Mouse (Mus musculus) lung, embryonic 15.5 days (tissue): ENCODE results near the gene Afm. TPM values are rescaled to one million over a fixed set of nuclear protein-coding genes. Genes with fewer than 3 reads are reported as not detected.

ENCODE experiments used
- ATAC-seq: fragments of 200-750 bp; cut with Nextera tagmentation; 2 replicates; pipeline ENCODE4 v1.8.0; 2017; ENCODE audit warnings: moderate number of reproducible peaks, borderline replicate concordance; ENCODE audit not compliant: low FRiP score, low TSS enrichment; ENCODE audit errors: extremely low read depth
- H3K27ac ChIP-seq: fragments of 300-500 bp; sonication (generic); 2 replicates; pipeline ENCODE4 v1.5.1; 2015; ENCODE audit warnings: moderate library complexity, mild to moderate bottlenecking, inconsistent platforms
- H3K27me3 ChIP-seq: fragments of 300-500 bp; sonication (generic); 2 replicates; pipeline ENCODE4 v1.6.1; 2015; ENCODE audit warnings: inconsistent platforms
- H3K36me3 ChIP-seq: fragments of 300-500 bp; sonication (generic); 2 replicates; pipeline ENCODE4 v1.6.1; 2015; ENCODE audit warnings: inconsistent platforms
- H3K4me1 ChIP-seq: fragments of 300-500 bp; sonication (generic); 2 replicates; pipeline ENCODE4 v1.6.1; 2015; ENCODE audit warnings: inconsistent platforms
- H3K4me2 ChIP-seq: fragments of 300-500 bp; sonication (generic); 2 replicates; pipeline ENCODE4 v1.6.1; 2015; ENCODE audit warnings: inconsistent platforms, mild to moderate bottlenecking, moderate library complexity
- H3K4me3 ChIP-seq: fragments of 300-500 bp; sonication (generic); 2 replicates; pipeline ENCODE4 v1.5.1; 2015; ENCODE audit warnings: mild to moderate bottlenecking, inconsistent platforms
- H3K9ac ChIP-seq: fragments of 300-500 bp; sonication (generic); 2 replicates; pipeline ENCODE4 v1.6.1; 2015; ENCODE audit warnings: inconsistent platforms
- H3K9me3 ChIP-seq: fragments of 300-500 bp; sonication (generic); 2 replicates; pipeline ENCODE4 v1.6.1; 2016; ENCODE audit warnings: inconsistent platforms
- WGBS: fragments of 180-500 bp; shearing (Covaris S2); methylation state at CpG from one replicate; pipeline ENCODE4 v1.1.7; 2015; 5-methylcytosine and 5-hydroxymethylcytosine counted together
- polyA plus RNA-seq: library from polyadenylated mRNA; unstranded; fragments of >200 nt; fragmentation: Nextera tagmentation; extraction: Ambion mirVana; gene quantifications from 2 replicates; pipeline ENCODE4 v1.2.1, GENCODE M21; 2015

The Afm gene
- 0.07 and 0.10 TPM in 2 replicates for polyA plus RNA-seq

DNA sequence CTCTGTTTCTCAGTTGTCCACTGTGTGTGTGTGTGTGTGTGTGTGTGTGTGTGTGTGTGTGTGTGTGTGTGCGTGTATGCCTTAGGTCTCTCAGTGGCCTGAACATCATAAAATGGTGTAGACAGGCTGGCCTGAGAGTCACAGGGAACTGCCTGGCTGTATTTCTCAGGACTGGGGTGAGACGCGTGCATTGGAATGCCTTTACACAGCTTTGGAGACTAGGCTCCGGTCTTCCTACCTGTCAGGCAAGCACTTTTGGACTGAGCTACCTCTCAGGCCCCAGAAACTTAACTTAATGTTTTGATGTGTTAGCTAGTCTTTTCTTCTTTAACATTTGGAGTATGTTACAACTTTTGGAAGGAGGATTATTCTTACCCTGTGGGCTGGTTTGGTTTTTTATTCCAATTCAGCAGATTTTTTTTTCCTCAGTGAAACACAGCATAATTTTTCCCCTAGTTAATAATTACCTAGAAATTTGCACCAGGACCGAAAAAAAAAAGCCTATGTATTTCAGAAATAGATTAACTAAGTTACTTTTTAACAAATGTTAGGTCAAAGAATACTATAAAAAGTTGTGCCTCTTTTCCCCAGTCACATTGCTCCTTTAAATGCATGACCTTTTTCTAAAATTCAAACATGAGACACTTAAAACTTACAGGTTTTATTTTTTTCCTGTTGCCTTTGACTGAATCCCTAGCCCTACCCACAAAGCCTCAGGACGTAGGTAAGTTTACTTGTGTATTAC, at the start of gene Afm:
Gene Afm (plus strand): TSS at position 577 of the 745 bp plus-strand sequence.
- ATAC-seq: no peak
- Histone ChIP-seq H3K36me3 (no peaks in the 10 kb centered on the region), H3K27me3 (no peaks in the 10 kb centered on the region), H3K9me3 (no peaks in the 10 kb centered on the region), H3K4me1 (no peaks in the 10 kb centered on the region), H3K4me3 (no peak within 1 kb of the TSS), H3K9ac (no peak within 1 kb of the TSS), H3K4me2 (no peak within 1 kb of the TSS), H3K27ac (no peak within 1 kb of the TSS)
- 57% methylated on average over 6 of the region's 6 CpGs for WGBS

DNA sequence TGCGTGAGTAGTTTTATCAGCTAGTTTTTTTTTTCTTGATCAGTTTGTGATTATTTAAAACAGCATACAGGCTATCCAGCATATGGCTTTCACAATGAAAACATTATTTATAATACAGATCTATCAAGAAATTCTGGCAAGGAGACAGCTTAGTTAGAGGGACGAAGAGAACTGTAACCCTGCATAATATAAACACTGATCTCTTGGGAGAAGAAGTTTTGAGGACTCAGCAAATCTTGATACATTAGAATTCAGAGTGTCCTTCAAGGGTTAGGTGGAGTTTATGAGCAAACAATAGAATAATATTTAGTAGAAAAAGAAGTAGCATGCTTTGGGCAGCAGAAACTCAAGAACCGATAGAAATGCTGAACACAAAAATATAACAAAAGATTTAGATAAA, 47.9 kb upstream of the Afm start:
- H3K9ac ChIP-seq: no peak overlapping the region
- no peaks in the 10 kb centered on the region for H3K4me1 ChIP-seq
- no peak overlapping the region for H3K4me2 ChIP-seq
- H3K27me3 ChIP-seq: no peaks in the 10 kb centered on the region
- ATAC-seq: no peak
- H3K9me3 ChIP-seq: no peaks in the 10 kb centered on the region
- H3K4me3 ChIP-seq: no peak overlapping the region
- WGBS: 53% methylated on average over 3 of the region's 3 CpGs
- H3K27ac ChIP-seq: no peak overlapping the region
- no peaks in the 10 kb centered on the region for H3K36me3 ChIP-seq

DNA sequence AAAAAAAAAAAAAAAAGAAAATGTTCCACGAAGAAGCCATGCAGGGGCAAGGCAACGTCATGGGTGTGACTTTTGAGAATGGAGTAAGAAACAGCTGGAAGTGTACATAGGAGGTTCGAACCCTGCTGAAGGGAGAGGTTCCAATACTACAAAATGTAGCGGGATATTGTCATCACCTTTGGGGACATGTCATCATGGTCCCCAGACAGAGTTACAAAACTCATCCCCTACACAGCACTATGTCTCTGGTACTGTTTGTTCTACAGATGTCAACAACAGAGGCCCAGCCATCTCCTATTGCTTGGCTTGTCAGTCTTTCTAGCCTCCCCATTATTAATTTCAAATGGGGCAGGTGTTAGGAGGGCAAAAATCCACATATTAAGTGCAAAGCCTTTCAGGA, 44.8 kb upstream of the Afm start:
- Histone ChIP-seq H3K9ac (no peak overlapping the region), H3K9me3 (no peaks in the 10 kb centered on the region), H3K27ac (no peak overlapping the region), H3K4me3 (no peak overlapping the region), H3K27me3 (no peaks in the 10 kb centered on the region), H3K36me3 (no peaks in the 10 kb centered on the region), H3K4me1 (no peaks in the 10 kb centered on the region), H3K4me2 (no peak overlapping the region)
- ATAC-seq: no peak
- WGBS: 86% methylated on average over 4 of the region's 4 CpGs

DNA sequence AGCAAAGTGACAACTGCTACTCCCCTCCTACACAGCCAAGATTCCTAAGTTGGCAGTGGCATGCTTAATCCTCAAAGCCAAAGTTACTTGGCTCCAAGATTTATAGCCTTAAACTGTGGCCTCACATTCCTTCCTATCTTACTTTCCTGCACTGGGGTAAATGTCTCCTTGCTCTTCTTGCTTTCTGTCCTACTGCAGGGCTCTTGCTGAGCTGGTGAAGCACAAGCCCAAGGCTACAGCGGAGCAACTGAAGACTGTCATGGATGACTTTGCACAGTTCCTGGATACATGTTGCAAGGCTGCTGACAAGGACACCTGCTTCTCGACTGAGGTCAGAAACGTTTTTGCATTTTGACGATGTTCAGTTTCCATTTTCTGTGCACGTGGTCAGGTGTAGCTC, 44.4 kb upstream of the Afm start:
- Histone ChIP-seq H3K9ac (no peak overlapping the region), H3K27ac (no peak overlapping the region), H3K4me3 (no peak overlapping the region), H3K9me3 (no peaks in the 10 kb centered on the region), H3K27me3 (no peaks in the 10 kb centered on the region), H3K36me3 (no peaks in the 10 kb centered on the region), H3K4me2 (no peak overlapping the region), H3K4me1 (no peaks in the 10 kb centered on the region)
- ATAC-seq: no peak
- WGBS: 83% methylated on average over 5 of the region's 5 CpGs

DNA sequence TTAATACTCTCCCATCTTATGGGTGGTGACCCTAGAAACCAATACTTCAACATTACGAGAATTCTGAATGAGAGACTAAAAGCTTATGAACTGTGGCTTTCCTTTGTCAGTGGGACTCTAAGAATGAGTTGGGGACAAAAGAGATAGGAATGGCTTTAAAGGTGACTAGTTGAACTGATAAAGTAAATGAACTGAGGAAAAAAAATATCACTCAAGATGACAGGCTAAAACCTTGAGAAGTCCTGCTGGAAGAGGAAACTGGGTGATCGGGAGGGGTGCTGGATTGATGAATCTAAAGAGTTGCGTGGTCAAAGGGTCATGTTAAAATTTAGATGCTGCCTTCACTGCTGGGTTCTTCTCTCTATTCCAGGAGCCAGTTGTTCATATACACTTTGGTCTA, 42.0 kb upstream of the Afm start:
- WGBS: 81% methylated on average over 3 of the region's 3 CpGs

DNA sequence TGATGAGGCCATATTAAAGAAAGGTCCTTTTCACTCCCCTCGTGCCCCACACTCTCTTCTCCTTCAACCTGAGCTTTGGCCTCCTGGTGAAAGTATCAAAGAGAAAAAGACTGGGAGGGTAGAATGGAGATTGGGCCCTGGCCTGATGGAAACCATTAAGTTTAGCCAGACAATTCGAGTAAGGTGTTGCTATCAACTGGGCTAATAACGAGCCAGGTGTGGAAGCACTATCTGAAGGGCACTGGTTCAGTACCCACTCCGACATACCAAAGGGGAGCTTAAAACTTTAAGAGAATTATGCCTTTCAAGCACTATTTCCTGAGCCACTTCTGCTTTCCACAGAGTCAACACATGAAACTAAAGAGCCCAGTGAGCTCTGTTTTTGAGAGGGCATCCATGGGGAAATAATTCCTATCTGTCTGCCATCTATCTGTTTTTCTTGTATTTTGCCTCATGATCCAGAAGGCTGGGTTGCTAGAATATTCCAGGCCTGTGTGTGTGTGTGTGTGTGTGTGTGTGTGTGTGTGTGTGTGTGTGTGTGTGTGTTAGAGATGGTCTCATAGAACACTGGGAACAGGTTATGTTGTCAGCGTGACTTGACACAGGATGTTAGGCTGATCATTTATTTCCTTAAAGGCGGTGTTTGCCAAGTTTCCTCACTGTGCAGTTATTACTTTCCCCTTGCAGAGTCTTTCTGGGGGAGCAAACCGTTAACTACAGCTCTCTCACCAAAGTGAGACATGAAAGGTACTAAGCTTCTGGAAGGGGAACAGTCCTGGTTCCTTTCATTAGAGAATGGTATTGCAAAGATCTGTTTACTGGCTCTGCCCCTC, 41.2 kb upstream of the Afm start:
- H3K36me3 ChIP-seq: no peaks in the 10 kb centered on the region
- H3K9ac ChIP-seq: no peak overlapping the region
- 52% methylated on average over 7 of the region's 7 CpGs for WGBS
- no peak for ATAC-seq
- no peak overlapping the region for H3K27ac ChIP-seq
- no peaks in the 10 kb centered on the region for H3K27me3 ChIP-seq
- H3K4me2 ChIP-seq: no peak overlapping the region
- no peaks in the 10 kb centered on the region for H3K9me3 ChIP-seq
- no peaks in the 10 kb centered on the region for H3K4me1 ChIP-seq
- no peak overlapping the region for H3K4me3 ChIP-seq

More for the DNA sequence above, 42.0 kb upstream of the Afm start:
- Histone ChIP-seq H3K4me3 (no peak overlapping the region), H3K36me3 (no peaks in the 10 kb centered on the region), H3K4me1 (no peaks in the 10 kb centered on the region), H3K27ac (no peak overlapping the region), H3K9ac (no peak overlapping the region), H3K9me3 (no peaks in the 10 kb centered on the region), H3K27me3 (no peaks in the 10 kb centered on the region), H3K4me2 (no peak overlapping the region)
- ATAC-seq: no peak

DNA sequence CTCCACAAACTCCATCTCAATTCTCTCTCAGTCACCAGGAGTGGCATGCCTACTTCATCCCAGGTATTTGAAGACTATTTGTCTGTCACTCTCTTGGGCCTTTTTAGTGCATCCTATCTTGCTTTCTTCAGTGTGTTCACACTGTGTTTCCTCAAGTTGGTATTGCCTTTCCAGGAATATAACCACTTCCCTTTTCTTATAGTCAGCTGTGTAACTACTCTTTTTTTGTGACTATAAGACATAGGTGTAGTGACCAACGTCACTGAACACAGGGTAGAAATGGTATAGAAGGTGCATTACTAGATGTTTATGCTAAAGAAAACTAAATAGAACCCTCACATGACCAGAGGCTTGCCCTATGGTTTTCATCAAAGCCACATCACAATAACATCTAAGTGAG, 39.8 kb upstream of the Afm start:
- H3K4me2 ChIP-seq: no peak overlapping the region
- WGBS: 89% methylated on average over 1 of the region's 1 CpGs
- H3K36me3 ChIP-seq: no peaks in the 10 kb centered on the region
- no peak overlapping the region for H3K9ac ChIP-seq
- ATAC-seq: no peak
- H3K27ac ChIP-seq: no peak overlapping the region
- H3K9me3 ChIP-seq: no peaks in the 10 kb centered on the region
- H3K4me3 ChIP-seq: no peak overlapping the region
- H3K4me1 ChIP-seq: no peaks in the 10 kb centered on the region
- no peaks in the 10 kb centered on the region for H3K27me3 ChIP-seq

DNA sequence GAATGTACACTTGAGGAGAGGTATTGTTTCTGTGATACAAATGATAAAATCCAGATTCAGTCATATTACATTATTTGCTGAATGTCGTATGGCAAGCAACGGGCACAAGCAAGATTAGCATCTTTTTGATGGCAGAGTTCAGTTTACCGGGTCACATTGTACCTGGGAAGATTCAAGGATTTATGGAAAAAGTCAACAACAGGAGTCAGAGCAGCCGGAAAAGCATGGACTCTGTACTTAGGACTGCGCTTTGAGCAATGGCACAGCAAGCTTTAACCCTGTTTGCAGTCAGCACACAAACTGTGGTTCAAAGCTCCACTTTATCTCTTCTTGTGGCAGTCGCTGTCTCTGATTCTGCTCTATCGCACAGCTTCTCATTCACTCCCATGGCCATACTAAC, 33.1 kb upstream of the Afm start:
- 69% methylated on average over 7 of the region's 7 CpGs for WGBS
- no peak overlapping the region for H3K9ac ChIP-seq
- no peaks in the 10 kb centered on the region for H3K27me3 ChIP-seq
- H3K4me2 ChIP-seq: no peak overlapping the region
- no peaks in the 10 kb centered on the region for H3K4me1 ChIP-seq
- no peak overlapping the region for H3K4me3 ChIP-seq
- H3K9me3 ChIP-seq: no peaks in the 10 kb centered on the region
- H3K27ac ChIP-seq: no peak overlapping the region
- no peaks in the 10 kb centered on the region for H3K36me3 ChIP-seq
- ATAC-seq: no peak

DNA sequence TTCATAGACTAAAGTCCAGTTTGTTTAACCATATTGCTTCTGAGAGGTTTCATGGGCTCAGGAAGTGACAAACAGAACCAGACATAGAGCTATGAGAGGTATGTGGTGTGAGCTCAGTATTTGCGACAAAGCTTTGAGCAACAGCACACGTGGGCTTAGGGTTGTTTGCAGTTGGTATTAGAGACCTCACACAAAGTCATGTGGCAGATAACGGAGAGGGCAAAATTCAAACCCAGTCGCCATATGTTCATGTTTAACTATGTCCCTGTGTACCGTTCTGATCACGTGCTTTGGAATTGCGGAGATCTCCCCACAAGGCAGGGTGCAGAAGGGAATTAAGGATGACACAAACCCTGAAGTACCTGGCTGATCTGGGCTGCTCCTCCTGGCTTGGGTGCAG, 30.4 kb upstream of the Afm start:
- H3K4me2 ChIP-seq: no peak overlapping the region
- no peak overlapping the region for H3K4me3 ChIP-seq
- H3K36me3 ChIP-seq: no peaks in the 10 kb centered on the region
- no peak for ATAC-seq
- H3K4me1 ChIP-seq: no peaks in the 10 kb centered on the region
- H3K27ac ChIP-seq: no peak overlapping the region
- 67% methylated on average over 7 of the region's 7 CpGs for WGBS
- H3K27me3 ChIP-seq: no peaks in the 10 kb centered on the region
- no peaks in the 10 kb centered on the region for H3K9me3 ChIP-seq
- H3K9ac ChIP-seq: no peak overlapping the region

DNA sequence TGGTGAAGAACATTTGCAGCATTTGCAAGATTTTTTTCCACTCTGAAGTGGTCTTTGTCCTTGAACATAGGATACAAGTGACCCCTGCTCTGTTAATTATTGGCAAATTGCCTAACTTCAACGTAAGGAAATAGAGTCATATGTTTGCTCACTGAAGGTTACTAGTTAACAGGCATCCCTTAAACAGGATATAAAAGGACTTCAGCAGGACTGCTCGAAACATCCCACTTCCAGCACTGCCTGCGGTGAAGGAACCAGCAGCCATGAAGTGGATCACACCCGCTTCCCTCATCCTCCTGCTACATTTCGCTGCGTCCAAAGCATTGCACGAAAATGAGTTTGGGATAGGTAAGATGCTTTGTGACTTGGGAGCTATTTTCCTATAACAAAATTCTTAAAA, 28.2 kb upstream of the Afm start, which contains the start of gene Afp:
Gene Afp (plus strand): TSS at position 220 of the 400 bp plus-strand sequence.
- no peak within 1 kb of the TSS for H3K4me3 ChIP-seq
- no peaks in the 10 kb centered on the region for H3K36me3 ChIP-seq
- H3K9ac ChIP-seq: no peak within 1 kb of the TSS
- no peaks in the 10 kb centered on the region for H3K9me3 ChIP-seq
- H3K27me3 ChIP-seq: no peaks in the 10 kb centered on the region
- H3K27ac ChIP-seq: no peak within 1 kb of the TSS
- 55% methylated on average over 7 of the region's 7 CpGs for WGBS
- H3K4me2 ChIP-seq: no peak within 1 kb of the TSS
- ATAC-seq: no peak
- H3K4me1 ChIP-seq: no peaks in the 10 kb centered on the region

DNA sequence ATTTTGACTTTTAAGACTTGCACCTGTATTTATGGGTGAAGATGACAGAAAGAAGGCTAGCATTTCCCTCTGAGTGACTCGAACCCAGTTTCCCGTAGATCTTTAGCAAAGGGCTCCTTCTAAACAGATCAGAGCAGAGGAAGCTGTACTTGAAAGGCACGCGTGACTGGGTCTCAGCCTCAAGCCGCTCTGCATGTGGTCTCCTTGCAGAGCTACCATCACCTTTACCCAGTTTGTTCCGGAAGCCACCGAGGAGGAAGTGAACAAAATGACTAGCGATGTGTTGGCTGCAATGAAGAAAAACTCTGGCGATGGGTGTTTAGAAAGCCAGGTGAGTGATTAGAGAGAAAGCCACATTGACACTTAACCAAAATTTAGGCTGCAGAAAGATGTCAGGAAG, 26.3 kb upstream of the Afm start:
- Histone ChIP-seq H3K9me3 (no peaks in the 10 kb centered on the region), H3K9ac (no peak overlapping the region), H3K4me3 (no peak overlapping the region), H3K4me2 (no peak overlapping the region), H3K27me3 (no peaks in the 10 kb centered on the region), H3K27ac (no peak overlapping the region), H3K36me3 (no peaks in the 10 kb centered on the region), H3K4me1 (no peaks in the 10 kb centered on the region)
- WGBS: 62% methylated on average over 9 of the region's 9 CpGs
- no peak for ATAC-seq

DNA sequence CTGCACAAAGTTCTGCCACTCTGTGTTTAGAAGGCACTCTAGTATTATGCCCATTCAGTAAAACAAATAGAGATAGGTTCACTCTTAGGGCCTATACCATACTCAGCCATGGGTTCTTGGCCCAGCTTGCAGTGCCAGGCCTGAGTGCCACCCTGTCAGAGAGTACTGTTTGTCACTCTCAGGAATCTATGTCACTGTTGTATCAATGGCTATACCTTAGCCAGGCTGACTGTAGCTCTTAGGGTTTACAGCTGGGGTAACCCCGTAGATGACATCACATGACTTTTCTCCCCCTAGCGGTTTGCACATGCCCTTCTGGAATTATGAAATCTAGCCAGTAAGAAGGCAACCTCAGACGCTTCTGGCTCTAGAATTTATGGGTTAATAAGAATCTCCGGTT, 24.4 kb upstream of the Afm start:
- Histone ChIP-seq H3K36me3 (no peaks in the 10 kb centered on the region), H3K4me2 (no peak overlapping the region), H3K4me1 (no peaks in the 10 kb centered on the region), H3K27ac (no peak overlapping the region), H3K27me3 (no peaks in the 10 kb centered on the region), H3K9me3 (no peaks in the 10 kb centered on the region), H3K4me3 (no peak overlapping the region), H3K9ac (no peak overlapping the region)
- ATAC-seq: no peak
- 86% methylated on average over 4 of the region's 4 CpGs for WGBS
